7 mouse cellular contexts compared by ENCODE assay signal in the genomic region with DNA sequence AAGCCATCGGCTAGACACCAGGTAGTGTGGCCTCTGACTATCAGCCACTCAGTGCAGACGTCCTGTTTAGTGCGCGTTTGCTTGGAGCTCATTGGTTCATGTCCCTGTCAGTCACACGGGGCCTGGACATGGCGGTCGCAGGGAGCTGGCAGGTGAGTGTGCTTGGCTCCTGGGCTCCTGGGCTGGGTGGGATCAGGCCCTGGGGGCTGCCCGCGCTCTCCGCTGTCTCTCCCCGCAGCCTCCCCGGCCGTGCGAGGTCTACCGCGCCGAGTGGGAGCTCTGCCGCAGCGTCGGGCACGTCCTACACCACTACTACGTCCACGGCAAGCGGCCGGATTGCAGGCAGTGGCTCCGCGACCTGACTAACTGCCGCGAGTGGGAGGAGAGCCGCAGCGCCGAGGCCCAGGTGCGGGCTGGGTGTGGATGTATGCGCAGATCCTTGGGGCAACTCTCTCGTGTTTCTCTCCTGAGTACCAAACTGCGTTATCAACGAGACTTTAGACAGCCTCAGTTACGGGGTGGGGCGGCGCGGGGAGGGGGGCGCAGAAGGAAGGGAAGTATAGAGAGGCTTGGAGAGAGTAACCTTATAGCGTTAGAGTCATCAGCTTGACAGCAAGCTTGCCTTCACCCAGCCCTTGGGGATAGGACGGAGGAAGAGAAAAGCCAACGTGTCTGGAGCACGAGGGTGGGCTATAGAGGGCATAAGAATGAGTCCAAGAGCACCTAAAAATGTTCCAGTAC. TPM values are rescaled to one million over a fixed set of nuclear protein-coding genes. Genes with fewer than 3 reads are reported as not detected.
DNase-seq lines count a peak whose midpoint lies in the region; ATAC-seq and TF ChIP-seq lines count a peak whose summit lies in the region.

A gene (plus strand): TSS at position 111 of the 741 bp plus-strand sequence.
A gene (plus strand): TSS at position 117 of the 741 bp plus-strand sequence.

- peak within 1 kb of the TSS; percentile 90 for H3K4me3 ChIP-seq in bone marrow, adult 2 months (replicated peaks; ENCODE audit: control insufficient read depth, low read depth, low read length)
- peak within 1 kb of the TSS; percentile 95 for H3K4me3 ChIP-seq in embryonic facial prominence, embryonic 15.5 days (replicated peaks)
- peak within 1 kb of the TSS; percentile 74 for H3K4me3 ChIP-seq in limb, embryonic 14.5 days (replicated peaks; ENCODE audit: low read length)
- peak within 1 kb of the TSS; percentile 90 for H3K4me3 ChIP-seq in midbrain, postnatal 0 days (ENCODE audit: low read depth, low read length)

- peak; percentile 96 for DNase-seq in heart, adult 8-10 months (ENCODE audit: low spot score)
- peak; percentile 98 for DNase-seq in kidney, adult 9 months
- peak; percentile 92 for DNase-seq in limb, embryonic 14.5 days (ENCODE audit: low spot score)
- peak; percentile 94 for DNase-seq in midbrain, postnatal 0 days (ENCODE audit: low spot score)
- peak; percentile 81 to 88 for DNase-seq in spleen, postnatal 14 days (ENCODE audit: low spot score in 2 of 2)

- no peaks in the 10 kb centered on the region for H3K27me3 ChIP-seq in embryonic facial prominence, embryonic 15.5 days
- H3K27me3 ChIP-seq in limb, embryonic 14.5 days (ENCODE audit: control insufficient read depth, insufficient read depth, low read length), result no peaks in the 10 kb centered on the region
- H3K27me3 ChIP-seq in midbrain, postnatal 0 days (ENCODE audit: insufficient read depth, low read length), result no peaks in the 10 kb centered on the region

- peak; percentile 80; the same call in 1 of the 2 replicates for TF ChIP-seq POLR2A in bone marrow, adult 2 months (IDR thresholded peaks at IDR 0.05; ENCODE audit: borderline replicate concordance, control insufficient read depth, low read depth, low read length)
- TF ChIP-seq POLR2A in limb, embryonic 14.5 days (IDR thresholded peaks at IDR 0.05; ENCODE audit: borderline replicate concordance, extremely low read depth, insufficient read depth, insufficient read length), result peak; percentile 78; the same call in 1 of the 2 replicates

- peaks cover 43% of the 10 kb centered on the region for H3K36me3 ChIP-seq in embryonic facial prominence, embryonic 15.5 days
- peaks cover 25% of the 10 kb centered on the region for H3K36me3 ChIP-seq in limb, embryonic 14.5 days (ENCODE audit: control insufficient read depth, insufficient read depth, low read length)
- H3K36me3 ChIP-seq in midbrain, postnatal 0 days (ENCODE audit: insufficient read depth, low read length), result peaks cover 17% of the 10 kb centered on the region

- H3K4me1 ChIP-seq in bone marrow, adult 2 months (ENCODE audit: control insufficient read depth, insufficient read depth, low read length), result no peaks in the 10 kb centered on the region
- H3K4me1 ChIP-seq in embryonic facial prominence, embryonic 15.5 days, result 0 out of 2 replicates have a peak, but pooled peaks cover 4% of the 10 kb centered on the region
- H3K4me1 ChIP-seq in limb, embryonic 14.5 days (ENCODE audit: control insufficient read depth, insufficient read depth, low read length), result 0 out of 2 replicates have a peak, but pooled peaks cover 2% of the 10 kb centered on the region
- H3K4me1 ChIP-seq in midbrain, postnatal 0 days (ENCODE audit: insufficient read depth, low read length), result no peaks in the 10 kb centered on the region

- no peaks in the 10 kb centered on the region for H3K9me3 ChIP-seq in embryonic facial prominence, embryonic 15.5 days (replicated peaks)
- no peaks in the 10 kb centered on the region for H3K9me3 ChIP-seq in limb, embryonic 14.5 days (ENCODE audit: control insufficient read depth, low read length)
- H3K9me3 ChIP-seq in midbrain, postnatal 0 days (ENCODE audit: low read length), result no peaks in the 10 kb centered on the region

- WGBS in bone marrow, adult 2 months, result under 1% methylated on average over 46 of the region's 46 CpGs
- WGBS in embryonic facial prominence, embryonic 15.5 days, result under 1% methylated on average over 46 of the region's 46 CpGs
- under 1% methylated on average over 46 of the region's 46 CpGs for WGBS in limb, embryonic 14.5 days
- 1% methylated on average over 45 of the region's 46 CpGs for WGBS in midbrain, postnatal 0 days

- peak within 1 kb of the TSS; percentile 78 for H3K9ac ChIP-seq in embryonic facial prominence, embryonic 15.5 days
- H3K9ac ChIP-seq in limb, embryonic 14.5 days (ENCODE audit: low read depth, low read length, severe bottlenecking), result peak within 1 kb of the TSS; percentile 80
- peak within 1 kb of the TSS; percentile 91 for H3K9ac ChIP-seq in midbrain, postnatal 0 days (replicated peaks; ENCODE audit: low read length, poor library complexity, severe bottlenecking)

- H3K27ac ChIP-seq in bone marrow, adult 2 months (ENCODE audit: control insufficient read depth, insufficient read depth, low read depth, low read length, poor library complexity), result peak within 1 kb of the TSS; percentile 49; the same call in 1 of the 2 replicates
- peak within 1 kb of the TSS; percentile 75 for H3K27ac ChIP-seq in embryonic facial prominence, embryonic 15.5 days (replicated peaks)
- H3K27ac ChIP-seq in limb, embryonic 14.5 days (replicated peaks; ENCODE audit: low read depth, low read length), result peak within 1 kb of the TSS; percentile 53
- peak within 1 kb of the TSS; percentile 87 for H3K27ac ChIP-seq in midbrain, postnatal 0 days (ENCODE audit: low read depth, low read length)

- H3K4me2 ChIP-seq in embryonic facial prominence, embryonic 15.5 days (replicated peaks), result peak within 1 kb of the TSS; percentile 53
- peak within 1 kb of the TSS; percentile 54 for H3K4me2 ChIP-seq in limb, embryonic 14.5 days (replicated peaks; ENCODE audit: low read depth, low read length, severe bottlenecking)
- H3K4me2 ChIP-seq in midbrain, postnatal 0 days (ENCODE audit: low read depth, low read length, poor library complexity, severe bottlenecking), result peak within 1 kb of the TSS; percentile 74

- no peak for TF ChIP-seq CTCF in bone marrow, adult 2 months (IDR thresholded peaks at IDR 0.05; ENCODE audit: control insufficient read depth, insufficient read depth, low read length)
- no peak for TF ChIP-seq CTCF in midbrain, postnatal 0 days (IDR thresholded peaks at IDR 0.05)

- ATAC-seq in embryonic facial prominence, embryonic 15.5 days (ENCODE audit: insufficient number of reproducible peaks, low FRiP score, low TSS enrichment, low read depth), result peak; percentile 95
- ATAC-seq in limb, embryonic 14.5 days (ENCODE audit: low FRiP score, low read depth), result peak; percentile 96
- ATAC-seq in midbrain, postnatal 0 days (ENCODE audit: low FRiP score), result peak; percentile 97

RNA-seq across cellular contexts. Expression of the first gene that starts in this region (rescaled TPM):
- polyA plus RNA-seq in bone marrow, adult 2 months (2011; ENCODE audit: insufficient read depth, insufficient read length, low replicate concordance, missing spikeins), result 16.0 and 24.6 TPM in 2 replicates
- polyA plus RNA-seq in embryonic facial prominence, embryonic 15.5 days (2015; fragmentation: Nextera tagmentation; extraction: Ambion mirVana), result 46.5 and 50.6 TPM in 2 replicates
- 10 to 100 TPM; 21.1 to 28.7 (median 26.2) TPM for total RNA-seq in heart, adult 8-10 months (2022)
- polyA plus RNA-seq in limb, embryonic 14.5 days (2012; rRNA removed), result 49.5 and 55.3 TPM in 2 replicates
- 24.4 and 28.2 TPM in 2 replicates for polyA plus RNA-seq in limb, embryonic 14.5 days (2014; fragmentation: Nextera tagmentation; extraction: Ambion mirVana)
- 23.1 and 32.8 TPM in 2 replicates for total RNA-seq in midbrain, postnatal 0 days (2014; rRNA removed)
- polyA plus RNA-seq in midbrain, postnatal 0 days (2015; fragmentation: Nextera tagmentation; extraction: Ambion mirVana), result 47.2 and 55.4 TPM in 2 replicates

RNA-seq across cellular contexts. Expression of the second gene that starts in this region (rescaled TPM):
- polyA plus RNA-seq in bone marrow, adult 2 months (2011; ENCODE audit: insufficient read depth, insufficient read length, low replicate concordance, missing spikeins), result not detected in 2 replicates
- polyA plus RNA-seq in embryonic facial prominence, embryonic 15.5 days (2015; fragmentation: Nextera tagmentation; extraction: Ambion mirVana), result not detected in 2 replicates
- total RNA-seq in heart, adult 8-10 months (2022), result 1 to 10 TPM in 2 of 4 experiments, under 1 TPM in 1, not detected in 1; 0.14 to 4.6 (median 2.0) TPM
- polyA plus RNA-seq in limb, embryonic 14.5 days (2012; rRNA removed), result 4.9 TPM in 1 of 2 replicates, not detected in the other
- polyA plus RNA-seq in limb, embryonic 14.5 days (2014; fragmentation: Nextera tagmentation; extraction: Ambion mirVana), result not detected in 2 replicates
- total RNA-seq in midbrain, postnatal 0 days (2014; rRNA removed), result not detected in 2 replicates
- polyA plus RNA-seq in midbrain, postnatal 0 days (2015; fragmentation: Nextera tagmentation; extraction: Ambion mirVana), result 0.17 and 0.27 TPM in 2 replicates

Comparison
In these comparisons a context has a peak if more than half of its experiments do, and no peak if none do; other contexts are left out.
1. Peak in every context shown above with its lines: DNase-seq, ATAC-seq, H3K4me3 ChIP-seq and H3K27ac ChIP-seq.